Mouse (Mus musculus): ENCODE measurements at regions not wholly inside any gene's neighbourhood (a gene's known extent, or its start where the extent isn't known, plus 50 kb on each side); places are given as distances from the start of the nearest gene placed in this dataset.

DNA sequence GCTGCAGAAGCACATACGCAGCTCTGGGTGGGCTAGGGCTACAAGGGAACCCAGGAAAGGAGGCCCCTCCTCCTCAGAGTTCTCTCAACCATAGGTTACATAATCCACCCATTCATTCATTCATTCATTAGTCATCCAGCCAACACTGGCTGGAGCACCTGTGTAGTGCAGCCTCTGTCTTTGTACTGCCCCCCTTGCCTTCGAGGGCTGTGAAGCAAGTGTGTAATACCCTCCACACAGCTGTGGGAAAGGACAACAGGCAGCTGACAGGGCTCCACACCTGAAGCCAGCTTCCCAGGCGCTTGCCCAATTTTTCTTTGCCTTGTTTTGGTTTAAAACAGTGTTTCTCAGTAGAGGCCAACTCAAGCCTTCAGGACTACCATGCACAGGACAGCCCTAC lies 285.0 kb upstream of the Runx1 start:
- no peak for DNase-seq

DNA sequence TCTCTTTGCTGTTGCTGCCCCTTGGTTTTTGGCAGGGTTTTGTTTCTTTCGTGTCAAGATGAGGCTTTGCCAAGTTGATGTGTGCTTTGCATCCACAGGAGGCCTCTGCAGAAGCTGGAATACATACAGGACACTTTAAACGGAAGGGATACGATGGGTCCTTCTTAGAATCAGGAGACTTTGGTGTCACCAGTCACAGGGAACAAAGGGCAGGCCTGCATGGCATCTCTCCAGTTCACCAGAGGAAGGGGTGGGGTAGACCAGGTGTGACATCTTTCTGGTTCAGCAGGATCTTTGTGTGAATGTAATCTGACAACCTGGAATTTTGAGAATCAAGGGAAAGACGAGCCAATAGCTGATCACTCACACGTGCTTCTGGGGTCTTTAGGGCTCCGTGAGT lies 284.5 kb upstream of the Runx1 start:
- no peak for DNase-seq

DNA sequence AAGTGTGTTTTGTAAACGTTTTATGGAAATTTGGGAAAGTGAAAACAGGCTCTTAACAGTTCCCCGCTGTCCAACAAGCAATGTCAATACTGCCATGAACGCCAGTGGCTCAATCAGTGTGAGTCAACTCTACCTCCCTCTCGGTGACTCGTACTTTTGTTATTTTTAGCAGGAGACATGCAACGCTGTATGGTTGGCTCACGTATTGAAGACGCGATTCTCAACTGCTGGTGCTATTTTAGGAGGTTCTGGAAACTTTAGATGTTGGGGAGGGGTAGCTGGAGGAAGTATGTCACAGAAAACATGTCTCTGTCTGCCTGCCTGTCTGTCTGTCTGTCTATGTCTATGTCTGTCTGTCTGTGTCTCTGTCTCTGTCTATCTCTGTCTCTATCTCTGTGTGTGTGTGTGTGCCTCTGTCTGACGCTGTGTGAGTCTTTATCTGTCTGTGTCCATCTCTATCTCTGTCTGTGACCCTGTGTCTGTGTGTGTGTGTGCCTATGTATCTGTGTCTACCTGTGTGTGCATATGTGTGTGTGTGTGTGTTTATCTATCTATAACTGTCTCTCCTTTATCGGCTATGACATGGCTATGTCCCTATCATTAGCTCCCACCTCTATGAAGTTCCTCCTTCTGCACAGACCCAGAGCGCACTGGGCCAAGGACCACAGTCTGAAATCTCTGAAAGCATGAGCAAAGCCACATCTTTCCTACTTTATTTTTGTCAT lies 283.9 kb upstream of the Runx1 start:
- DNase-seq: no peak

DNA sequence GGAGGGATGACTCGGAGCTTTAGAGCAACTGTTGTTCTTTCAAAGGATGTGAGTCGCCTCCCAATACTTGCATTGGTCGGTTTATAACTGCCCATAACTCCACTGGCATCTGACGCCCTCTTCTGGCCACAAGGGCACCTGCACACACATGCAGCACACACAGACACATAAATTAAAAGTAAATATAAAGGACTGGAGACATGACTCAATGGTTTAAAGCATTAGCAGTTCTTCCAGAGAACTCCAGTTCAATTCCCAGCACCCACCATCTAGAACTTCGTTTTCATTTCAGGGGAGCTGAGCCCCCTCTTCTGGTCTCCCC lies 281.5 kb upstream of the Runx1 start:
- DNase-seq: no peak

DNA sequence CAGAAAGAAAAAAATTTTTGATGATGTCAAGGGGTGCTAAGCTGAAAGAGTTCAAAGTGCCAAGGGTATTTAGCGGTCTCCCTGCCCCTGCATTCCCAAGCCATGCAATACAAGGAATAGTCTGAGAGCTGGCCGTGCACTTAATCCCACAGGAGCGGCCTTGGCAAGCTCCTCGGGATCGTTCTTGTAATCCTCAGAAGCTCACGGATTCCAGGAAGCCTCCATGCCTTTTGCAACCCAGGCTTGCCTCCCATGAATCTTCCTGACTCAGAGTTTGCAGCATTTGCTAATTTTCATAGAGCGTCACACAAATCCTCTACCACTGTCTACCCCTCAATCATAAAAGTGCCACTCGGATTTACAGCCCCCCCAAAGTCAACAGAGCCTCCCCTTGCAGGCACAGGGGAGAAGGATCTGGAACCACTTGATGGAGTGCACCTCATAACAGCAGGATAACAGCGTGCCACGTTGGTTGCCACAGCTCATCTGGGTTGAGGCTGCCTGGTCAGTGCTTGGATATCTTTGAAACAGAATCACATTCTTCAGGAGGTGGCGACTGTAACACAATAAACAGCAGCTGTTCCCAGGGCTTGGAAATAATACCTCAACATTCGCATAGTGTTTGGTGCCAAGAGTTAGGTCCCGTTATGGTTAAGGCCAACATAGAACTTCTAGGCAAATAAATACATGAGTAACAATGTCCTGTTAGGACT lies 281.0 kb upstream of the Runx1 start:
- DNase-seq: peak; percentile 9

DNA sequence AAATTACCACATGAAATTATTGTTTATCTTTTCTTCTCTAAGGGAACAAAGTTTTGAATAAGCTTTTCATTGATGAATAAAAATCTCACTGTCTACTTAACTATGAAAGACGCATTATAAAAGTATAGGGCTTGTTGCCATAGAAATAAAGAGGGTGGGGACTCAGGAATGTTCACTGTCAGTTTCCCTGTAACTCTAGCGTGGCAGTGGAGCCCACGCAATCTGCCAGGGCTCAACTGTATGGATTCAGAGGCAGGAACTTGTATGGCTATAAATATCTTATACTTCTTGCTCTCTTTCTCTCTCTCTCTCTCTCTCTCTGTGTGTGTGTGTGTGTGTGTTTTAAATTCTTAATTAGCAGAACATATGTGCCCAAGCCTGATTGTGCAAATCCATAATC lies 276.2 kb upstream of the Runx1 start:
- DNase-seq: no peak

DNA sequence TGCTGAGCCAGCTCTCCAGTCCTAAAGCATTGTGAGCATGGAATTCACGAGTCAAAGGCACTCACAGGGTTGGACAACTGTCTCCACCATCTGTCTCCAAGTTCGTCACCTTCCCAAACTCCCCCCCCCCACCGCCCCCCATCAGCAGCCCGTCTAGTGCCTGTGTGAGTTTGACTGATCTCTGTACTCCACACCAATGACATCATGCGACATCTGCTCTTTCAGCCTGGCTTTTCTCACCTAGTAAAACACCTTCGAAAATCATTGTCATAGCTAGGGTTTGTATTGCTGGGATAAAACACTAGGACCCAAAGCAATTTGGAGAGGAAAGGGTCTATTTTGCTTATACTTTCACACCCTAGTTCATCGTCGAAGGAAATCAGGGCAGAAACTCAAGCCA lies 272.1 kb upstream of the Runx1 start:
- DNase-seq: no peak

DNA sequence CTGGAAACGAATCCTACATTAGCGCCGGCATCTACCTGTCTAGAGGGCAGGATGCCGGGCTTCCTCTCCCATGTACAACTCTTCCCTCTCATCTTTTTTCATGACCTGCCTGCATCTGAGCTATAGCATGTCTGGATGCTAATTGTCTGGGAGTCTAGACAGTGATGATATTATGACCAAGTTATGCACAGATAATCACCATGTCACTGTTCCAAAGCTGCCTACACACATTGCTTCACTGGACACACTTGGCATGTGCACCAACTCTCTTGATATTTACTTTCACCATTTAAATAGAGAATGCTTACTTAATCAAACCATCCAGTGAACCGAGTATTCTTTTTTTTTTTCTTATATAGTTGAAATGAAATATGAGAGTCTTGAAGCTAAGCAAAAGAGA lies 270.2 kb upstream of the Runx1 start:
- no peak for DNase-seq

DNA sequence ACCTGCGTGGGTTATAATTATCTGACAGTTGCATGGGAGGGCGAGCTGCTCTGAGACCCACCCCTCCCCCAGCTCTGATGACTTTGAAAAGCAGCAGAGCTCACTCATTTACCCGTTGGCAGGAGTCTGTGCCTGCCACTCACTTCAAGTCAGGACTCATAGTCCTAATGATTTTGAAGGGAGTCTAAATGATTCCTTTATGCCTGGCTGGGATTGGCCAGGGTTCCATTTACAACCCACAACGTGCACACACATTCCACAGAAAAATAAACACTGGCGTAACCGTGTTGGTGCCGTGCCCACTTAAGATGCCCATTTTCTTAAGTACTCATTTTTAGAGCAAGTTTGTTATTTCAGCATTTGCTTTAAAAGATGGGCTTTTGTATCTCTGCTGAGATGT lies 266.8 kb upstream of the Runx1 start:
- no peak for DNase-seq

DNA sequence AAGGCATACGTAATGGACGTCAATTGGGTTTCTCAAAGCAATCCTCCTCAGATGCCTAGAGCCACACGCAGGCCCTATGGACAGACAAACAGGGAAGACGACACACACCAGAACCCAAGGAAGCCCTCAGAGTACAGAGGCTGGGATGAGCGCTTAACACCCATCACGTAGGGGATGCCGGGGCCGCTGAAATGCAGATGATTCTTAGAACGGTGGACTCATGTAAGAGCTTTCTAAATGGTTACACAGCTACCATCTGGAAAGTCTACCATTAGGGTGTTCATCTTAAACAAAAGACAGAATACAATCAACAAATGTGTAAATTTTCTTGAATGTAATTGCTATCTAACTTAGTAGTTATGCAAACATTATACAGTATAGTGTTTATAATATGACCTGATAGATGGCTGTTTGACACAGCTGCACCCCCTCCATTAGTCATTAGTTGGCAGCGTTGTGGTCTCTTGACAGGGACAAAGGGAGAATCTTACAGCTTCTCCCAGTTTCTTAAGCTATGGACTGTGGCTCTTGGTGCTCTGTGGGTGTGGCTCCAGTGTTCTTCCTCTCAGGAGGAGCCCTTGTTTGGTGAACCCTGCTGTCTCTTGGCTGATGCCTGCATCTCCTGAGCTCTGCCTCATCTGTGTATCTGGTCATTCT lies 259.4 kb upstream of the Runx1 start:
- DNase-seq: no peak

DNA sequence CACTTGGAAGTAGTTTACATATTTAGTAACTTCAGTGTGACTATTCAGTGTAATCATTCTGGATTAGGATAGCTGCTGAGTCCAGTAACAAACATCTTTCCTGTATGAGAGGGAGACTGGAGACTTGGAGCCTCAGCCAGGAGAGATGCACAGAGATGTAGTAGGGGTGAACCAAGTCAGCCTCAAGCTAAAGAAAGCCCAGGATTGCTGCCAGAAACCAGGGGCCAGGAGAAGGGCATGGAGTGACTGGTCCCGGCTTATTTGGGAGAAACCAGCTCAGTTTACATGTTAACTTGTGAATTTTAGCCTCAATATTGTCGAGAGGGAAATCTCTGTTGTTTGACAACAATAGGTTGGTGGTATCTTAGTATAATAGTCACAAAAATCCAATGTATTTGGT lies 257.8 kb upstream of the Runx1 start:
- no peak for DNase-seq

DNA sequence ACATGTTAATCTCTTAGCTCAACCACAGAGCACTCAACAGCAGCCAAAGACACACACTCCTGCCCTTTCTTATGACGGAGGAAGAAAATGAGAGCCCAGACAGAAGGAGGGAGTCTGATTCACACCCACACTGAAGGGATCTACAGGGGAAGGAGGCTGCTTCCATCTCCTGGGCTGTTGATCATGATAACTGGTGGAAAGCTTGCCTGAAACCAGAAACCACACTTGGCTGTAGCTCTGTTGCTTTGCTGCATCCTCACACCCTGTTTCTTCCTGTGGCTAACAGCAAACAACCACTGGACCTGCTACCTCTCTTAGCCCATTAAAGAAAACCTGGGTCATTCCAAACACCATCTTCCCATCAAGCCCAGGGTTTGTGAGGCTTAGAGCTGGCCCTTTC lies 257.2 kb upstream of the Runx1 start:
- DNase-seq: no peak

DNA sequence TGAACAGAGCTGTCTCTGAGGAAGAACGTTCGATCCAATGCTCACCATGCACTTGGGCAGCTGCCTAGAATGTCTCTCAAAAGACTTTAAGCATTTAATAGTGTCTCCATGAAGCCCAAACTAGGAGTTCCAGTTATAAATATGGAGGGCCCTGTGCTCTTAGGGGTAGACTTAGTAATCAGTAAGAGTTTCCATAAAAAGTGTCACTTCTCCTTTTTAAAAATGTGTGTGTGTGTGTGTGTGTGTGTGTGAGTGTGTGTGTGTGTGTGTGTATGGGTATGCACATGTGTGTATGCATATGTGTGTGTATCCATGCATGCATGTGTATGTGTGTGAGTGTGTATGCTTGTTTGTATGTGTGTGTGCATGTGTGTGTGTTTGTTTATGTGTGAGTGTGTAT lies 255.6 kb upstream of the Runx1 start:
- DNase-seq: no peak

DNA sequence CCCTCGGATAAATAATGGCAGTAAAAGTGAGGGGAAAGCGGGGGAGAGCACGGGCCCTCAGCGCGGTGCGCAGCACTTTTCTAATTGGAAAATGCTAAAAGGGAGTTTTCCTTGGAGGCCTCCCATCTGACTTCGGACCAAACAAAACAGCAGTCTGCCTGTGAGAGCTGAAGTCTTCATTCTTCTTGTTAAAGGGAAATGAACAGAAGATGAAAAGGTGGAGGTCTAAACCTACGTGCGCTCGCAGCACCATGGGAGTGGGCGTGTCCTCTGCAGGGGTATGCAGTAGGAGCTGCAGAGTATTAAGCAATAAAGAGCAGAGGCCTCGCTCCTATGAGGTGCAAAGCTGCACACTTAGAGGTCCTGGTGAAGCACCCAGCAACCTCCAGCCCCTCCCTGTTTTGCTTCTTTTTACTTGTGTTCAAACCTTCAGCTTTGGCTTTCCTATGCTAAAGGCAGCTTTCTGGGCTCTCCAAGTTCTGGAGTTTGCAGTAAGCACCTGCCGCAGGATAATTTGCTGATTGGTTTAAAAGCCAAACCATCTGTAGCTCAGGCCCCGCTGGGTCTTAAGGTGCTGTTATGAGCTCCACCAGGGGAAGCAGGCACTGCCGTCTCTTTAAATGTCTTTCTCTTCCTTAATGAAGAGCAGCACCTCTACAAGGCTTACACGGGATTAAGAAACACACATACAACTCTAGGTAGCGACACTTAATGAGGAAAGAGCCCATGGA lies 253.9 kb upstream of the Runx1 start:
- peak; percentile 24 for DNase-seq

DNA sequence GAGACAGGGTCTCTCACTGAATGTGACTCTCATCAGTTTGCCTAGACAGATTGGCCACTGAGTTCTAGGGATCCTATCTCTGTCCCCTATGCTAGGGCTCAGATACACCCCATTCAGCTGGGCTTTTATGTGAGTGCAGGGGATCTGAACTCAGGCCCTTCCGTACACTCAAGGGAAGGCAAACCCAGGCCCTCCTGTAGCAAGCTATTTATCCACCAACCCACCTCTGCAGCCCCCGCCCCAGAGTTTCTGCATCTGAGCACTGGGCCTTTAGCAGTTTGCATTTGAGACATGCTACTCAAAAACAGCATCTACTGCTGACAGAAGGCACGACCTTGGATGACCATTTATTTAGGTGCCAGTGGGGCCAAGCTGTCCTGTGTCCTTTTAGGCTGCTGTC lies 253.0 kb upstream of the Runx1 start:
- DNase-seq: no peak

DNA sequence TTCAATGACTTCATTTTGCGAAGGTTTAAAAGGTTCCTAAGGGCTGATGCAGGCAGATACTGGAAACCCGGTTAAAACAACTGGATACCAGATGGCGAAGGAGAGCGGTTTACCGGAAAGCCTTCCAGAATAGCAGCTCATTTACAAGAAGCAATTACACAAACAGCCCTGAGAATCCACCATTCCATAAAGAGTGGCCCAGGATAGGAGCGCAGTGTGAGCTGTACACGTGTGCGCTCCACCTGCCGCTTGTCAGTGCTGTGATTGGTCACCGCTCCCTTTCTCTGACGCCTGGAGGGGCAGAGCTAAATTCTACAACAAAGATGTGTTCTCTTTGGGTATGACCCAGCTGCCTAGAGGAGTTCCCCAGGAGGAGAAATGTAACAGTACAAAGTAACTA lies 249.5 kb upstream of the Runx1 start:
- DNase-seq: no peak

DNA sequence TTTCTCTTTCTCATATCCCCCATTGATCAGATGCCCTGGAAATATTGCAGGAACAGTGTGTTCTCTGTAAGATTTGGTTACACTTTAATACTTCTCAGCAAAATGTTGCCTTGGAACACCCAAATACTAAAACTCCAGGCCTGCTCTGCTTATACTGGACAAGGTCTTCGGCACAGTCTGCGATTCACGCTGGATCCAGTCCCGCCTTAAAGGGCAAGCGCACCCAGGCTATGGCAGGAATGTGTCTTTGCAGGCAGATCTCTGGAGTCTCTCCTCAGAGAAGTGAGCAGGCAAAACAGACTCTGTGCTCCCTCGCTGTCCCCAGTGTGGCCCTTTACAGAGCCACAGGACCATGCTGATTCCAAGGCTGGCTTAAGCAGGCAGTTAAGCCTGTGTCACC lies 246.2 kb upstream of the Runx1 start:
- peak; percentile 6 for DNase-seq

DNA sequence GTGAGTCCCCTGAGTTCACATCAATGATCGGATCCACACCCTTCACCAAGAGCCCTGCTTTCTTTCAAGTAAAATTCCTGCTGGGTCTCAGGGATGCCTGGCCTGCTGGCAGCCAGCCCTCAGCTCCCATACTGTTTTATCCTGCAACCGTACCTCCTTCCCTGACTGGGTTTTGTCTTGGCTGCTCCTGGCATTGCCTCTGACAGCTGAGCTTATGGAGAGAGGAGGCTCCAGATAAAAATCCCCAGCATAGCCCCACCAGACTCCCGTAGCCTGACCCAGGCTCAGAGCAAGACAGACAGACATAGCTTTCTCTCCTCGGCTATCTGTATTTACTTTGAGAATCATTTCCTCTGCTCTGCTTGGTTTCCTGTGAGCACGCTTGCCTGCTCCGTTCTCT lies 245.8 kb upstream of the Runx1 start:
- no peak for DNase-seq

DNA sequence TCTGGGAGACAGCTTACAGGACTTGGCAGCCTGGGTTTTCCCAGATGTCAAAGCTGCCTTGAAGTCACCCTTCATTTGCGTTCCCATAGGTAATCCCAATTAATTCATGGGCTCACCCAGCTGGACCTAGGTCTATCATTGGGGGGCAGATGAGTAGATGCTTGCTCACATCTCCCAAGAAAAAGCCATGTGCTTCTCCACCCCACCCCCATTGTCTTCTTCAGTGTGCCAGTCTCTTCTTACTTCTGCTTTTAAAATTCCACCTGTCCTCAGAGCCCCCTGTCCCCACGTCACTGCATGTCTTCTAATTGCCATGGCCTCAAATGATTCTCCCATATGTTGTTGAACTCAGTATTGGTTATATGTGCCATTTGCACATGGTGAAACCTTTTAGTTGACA lies 240.9 kb upstream of the Runx1 start:
- no peak for DNase-seq

DNA sequence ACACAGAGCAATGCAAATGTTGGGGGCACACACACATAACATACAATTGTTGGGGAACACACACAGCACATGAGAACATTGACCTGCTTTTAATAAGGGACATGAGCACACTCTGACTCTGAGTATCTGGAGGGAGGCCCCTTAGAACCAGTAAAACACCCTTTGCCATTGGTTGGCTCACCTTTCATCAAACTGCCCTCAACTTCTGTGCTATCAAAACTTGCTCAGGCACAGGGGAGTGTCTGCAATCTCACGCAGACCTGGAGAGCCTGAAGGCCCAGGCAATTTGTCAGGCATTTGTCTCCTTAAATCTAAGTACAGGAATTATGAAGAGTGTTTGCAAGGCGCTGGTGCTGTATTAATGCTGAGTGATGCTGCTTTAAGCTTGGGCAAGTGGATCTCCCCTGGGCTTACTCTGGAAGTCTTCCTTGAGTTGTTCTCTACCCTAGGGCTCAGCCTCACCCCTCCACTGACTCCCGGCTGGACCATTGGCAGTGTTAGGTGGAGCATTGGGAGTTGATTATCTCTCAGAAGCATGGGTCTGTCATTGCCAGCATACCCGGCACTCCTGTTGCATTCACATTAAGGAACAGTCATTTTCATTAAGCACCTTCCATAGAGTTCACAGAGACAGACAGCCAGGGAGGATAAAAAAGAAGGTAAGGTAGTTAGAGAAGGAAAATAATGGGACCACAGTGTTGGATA lies 235.7 kb upstream of the Runx1 start:
- DNase-seq: no peak

DNA sequence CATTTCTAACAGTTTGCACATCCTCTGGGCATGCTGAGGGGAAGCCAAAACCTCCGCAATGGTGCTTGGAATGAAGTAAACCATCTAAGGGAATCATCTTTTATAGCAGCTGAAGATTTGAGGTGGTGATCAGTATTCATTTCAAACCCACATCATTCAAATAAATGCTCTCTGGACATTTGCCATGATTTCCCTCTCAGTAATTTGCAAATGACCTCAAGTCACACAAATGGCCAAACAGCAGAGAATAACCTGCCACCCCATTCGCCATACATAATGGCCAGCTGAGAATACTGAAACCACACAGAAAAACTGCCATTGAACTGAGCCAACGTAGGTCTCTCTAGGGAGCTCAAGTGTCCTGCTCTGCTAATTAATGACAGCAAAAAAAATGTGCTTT lies 230.3 kb upstream of the Runx1 start:
- DNase-seq: no peak

DNA sequence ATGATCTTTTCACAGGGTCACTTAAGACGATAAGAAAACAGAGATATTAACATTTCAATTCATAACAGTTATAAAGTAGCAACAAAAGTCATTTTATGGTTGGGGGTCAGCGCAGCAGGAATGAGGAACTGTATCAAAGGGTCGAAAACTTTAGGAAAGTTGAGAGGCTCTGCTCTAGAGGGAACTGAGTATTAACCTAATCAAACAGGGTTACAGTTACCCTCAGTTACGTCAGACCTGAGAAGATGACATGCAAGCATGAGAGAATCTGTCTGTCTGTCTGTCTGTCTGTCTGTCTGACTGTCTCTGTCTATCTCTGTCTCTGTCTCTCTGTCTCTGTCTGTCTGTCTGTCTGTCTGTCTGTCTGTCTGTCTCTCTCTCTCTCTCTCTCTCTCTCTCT lies 229.6 kb upstream of the Runx1 start:
- no peak for DNase-seq

DNA sequence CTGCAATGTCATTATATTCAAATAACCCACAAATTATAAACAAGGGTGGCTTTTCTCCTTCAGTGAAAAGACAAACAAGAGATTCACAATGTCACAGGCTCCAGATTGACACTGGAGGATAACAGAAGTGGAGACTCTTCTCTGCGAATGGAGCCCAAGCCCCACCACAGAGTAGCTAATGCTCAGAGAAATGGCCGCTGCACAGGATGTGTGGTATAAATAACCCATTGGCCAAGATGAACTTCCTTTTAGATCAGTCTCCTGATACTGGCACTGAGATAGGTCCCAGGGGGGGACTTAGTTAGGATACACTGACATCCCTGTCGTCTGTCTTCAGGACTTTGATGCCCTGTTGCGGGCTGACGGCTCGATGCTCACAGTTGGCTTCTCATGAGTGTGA lies 225.3 kb upstream of the Runx1 start:
- DNase-seq: no peak

Data from kidney, adult 11 months (tissue).